Mouse (Mus musculus): ENCODE measurements around the gene Brd7.

Brd7 gene

GRCm38 (mm10) chr8:88369221-88369620 lies 7.2 kb upstream of the Brd7 start:
- no peak for TF ChIP-seq GATA4 (IDR thresholded peaks at IDR 0.05; ENCODE audit: insufficient replicate concordance, low read length)

DNA sequence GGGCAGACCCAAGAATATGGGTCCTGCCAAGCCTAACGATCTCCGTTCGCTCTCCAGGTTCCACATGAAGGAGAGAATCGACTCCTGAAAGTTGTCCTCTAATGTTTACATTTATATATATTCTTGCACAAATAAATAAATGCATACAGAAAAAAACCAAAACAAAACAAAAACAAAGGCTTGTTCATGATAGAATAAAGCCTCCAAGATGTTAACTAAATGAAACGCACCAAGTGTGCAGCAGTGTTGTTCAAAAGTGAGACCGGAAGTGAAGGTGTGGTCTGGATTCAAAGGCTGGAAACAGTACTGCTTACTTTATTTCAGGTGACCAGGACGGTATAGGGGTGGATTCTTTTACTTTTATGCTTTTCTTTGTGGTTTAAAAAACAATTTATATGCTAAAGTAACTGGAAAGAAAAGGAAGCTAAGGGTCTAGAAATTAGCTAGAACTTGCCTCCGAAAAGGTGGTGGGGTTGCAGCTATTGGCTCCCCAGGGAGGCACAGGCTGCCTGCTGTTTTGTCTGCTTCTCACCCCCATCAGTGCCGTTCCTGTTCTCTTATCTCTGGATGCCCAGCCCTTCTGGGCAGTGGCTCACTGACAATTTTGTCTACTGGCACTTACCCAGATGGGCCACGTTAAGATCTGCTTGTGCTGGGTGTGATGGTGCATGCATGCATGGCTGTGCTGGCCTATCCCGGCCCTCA lies 604 bp upstream of the Brd7 start:
- TF ChIP-seq GATA4 (IDR thresholded peaks at IDR 0.05; ENCODE audit: insufficient replicate concordance, low read length) = no peak

DNA sequence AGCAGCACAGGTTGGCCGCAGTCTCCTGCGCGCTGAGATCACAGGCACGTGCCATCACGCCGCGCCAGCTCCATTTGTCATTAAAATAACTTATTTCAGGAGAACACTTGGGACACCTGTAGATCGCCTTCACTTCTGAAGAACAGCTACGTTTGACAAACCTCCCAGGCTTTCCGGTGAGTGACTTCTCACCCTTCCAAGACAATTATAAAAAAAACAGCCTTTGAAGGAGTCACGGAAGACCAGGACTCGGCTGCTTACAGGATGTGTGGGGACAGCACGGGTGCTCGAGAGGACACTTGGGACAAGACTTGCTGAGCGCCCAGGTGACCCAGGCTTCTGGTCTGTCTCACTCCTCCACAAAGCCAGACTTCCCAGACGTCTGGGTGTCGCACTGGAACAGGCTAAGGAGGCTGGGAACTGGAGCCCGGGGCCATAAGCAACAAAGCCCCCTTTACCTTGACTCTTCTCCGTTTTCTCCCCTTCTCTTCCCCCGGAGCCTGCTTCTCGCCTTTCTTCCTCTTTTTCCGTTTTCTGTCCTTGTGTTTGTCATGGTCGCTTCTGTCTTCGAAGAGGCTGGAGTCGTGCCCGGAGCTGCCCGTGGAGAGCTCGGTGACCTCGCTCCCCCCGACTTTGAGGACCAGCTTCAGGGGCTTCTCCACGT lies 818 bp downstream of the Brd7 start:
- no peak for TF ChIP-seq GATA4 (IDR thresholded peaks at IDR 0.05; ENCODE audit: insufficient replicate concordance, low read length)

- no peak for TF ChIP-seq GATA4 (IDR thresholded peaks at IDR 0.05; ENCODE audit: insufficient replicate concordance, low read length)
These were observed 2.0 kb downstream of the Brd7 start for GRCm38 (mm10) chr8:88359959-88360358.

- no peak for TF ChIP-seq GATA4 (IDR thresholded peaks at IDR 0.05; ENCODE audit: insufficient replicate concordance, low read length)
These were observed 4.0 kb downstream of the Brd7 start for GRCm38 (mm10) chr8:88357946-88358345.

- no peak for TF ChIP-seq GATA4 (IDR thresholded peaks at IDR 0.05; ENCODE audit: insufficient replicate concordance, low read length)
These were observed 4.6 kb downstream of the Brd7 start for GRCm38 (mm10) chr8:88357226-88357933.

GRCm38 (mm10) chr8:88349046-88349445 lies 12.9 kb downstream of the Brd7 start:
- no peak for TF ChIP-seq GATA4 (IDR thresholded peaks at IDR 0.05; ENCODE audit: insufficient replicate concordance, low read length)

- no peak for TF ChIP-seq GATA4 (IDR thresholded peaks at IDR 0.05; ENCODE audit: insufficient replicate concordance, low read length)
These were observed 20.0 kb downstream of the Brd7 start for GRCm38 (mm10) chr8:88342026-88342425.

GRCm38 (mm10) chr8:88339887-88340695 lies 21.9 kb downstream of the Brd7 start:
- TF ChIP-seq GATA4 (IDR thresholded peaks at IDR 0.05; ENCODE audit: insufficient replicate concordance, low read length) = no peak

DNA sequence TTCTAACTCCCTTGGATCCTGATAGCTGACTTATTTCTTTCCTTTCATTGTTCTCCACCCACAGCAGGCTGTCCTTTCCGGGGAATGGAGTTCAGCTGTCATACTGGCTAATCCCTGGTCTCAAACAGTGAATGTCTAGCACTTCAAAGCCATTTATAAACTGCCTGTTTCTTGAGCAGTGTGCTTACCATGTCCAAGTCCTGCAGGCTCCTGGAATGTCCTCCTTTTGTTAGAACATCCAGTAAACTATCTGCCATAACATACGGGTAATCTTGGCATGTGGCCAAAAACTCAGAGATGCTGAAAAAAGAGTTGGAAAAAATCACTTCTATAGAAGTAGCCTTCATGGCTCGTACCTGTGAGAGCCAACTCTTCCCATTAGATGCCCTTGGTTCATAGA lies 22.8 kb downstream of the Brd7 start:
- no peak for TF ChIP-seq GATA4 (IDR thresholded peaks at IDR 0.05; ENCODE audit: insufficient replicate concordance, low read length)

GRCm38 (mm10) chr8:88334975-88335374 lies 27.0 kb downstream of the Brd7 start:
- no peak for TF ChIP-seq GATA4 (IDR thresholded peaks at IDR 0.05; ENCODE audit: insufficient replicate concordance, low read length)

GRCm38 (mm10) chr8:88334384-88334783 lies 27.6 kb downstream of the Brd7 start:
- TF ChIP-seq GATA4 (IDR thresholded peaks at IDR 0.05; ENCODE audit: insufficient replicate concordance, low read length) = no peak

DNA sequence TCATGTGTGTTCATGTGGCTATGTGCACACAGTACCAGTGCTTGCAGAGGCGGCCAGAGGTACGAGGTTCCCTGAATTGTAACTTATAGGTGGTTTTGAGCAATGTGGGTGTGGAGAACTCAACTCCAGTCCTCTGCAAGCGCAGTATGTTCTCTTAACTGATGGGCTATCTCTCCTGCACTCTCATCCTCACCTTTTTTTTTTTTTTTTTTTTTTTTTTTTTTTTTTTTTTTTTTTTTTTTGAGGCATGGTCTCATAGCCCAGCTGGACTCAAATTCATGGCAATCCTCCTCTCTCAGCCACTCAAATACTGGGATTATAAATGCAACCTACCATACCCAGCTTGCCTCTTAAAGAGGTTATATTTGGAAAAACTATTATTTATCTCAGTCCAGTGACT lies 31.2 kb downstream of the Brd7 start:
- TF ChIP-seq GATA4 (IDR thresholded peaks at IDR 0.05; ENCODE audit: insufficient replicate concordance, low read length) = no peak

- no peak for TF ChIP-seq GATA4 (IDR thresholded peaks at IDR 0.05; ENCODE audit: insufficient replicate concordance, low read length)
These were observed 33.3 kb downstream of the Brd7 start for GRCm38 (mm10) chr8:88328689-88329088.

DNA sequence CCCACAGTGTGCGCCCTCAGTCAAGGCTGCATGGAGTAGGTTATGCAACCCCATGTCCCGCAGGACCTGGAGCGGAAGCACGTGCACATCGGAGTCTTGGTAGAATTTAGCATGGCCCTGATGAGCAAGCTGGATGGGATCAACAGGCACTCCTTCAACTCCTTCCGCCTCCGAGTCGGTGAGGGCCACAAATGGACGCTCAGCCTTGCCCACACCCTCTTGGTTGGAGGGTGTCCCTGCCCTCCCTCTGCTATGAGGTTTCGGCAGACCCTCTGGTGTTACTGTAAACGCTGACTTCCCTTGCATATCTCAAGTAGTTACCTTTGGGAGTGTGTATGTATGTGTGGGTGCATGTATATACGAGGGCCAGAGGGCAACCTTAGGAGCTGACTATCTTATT lies 35.7 kb downstream of the Brd7 start:
- no peak for TF ChIP-seq GATA4 (IDR thresholded peaks at IDR 0.05; ENCODE audit: insufficient replicate concordance, low read length)

All from liver, adult (tissue).